Mouse (Mus musculus) fibroblast of lung, adult 2 months (primary cell): Measurements from ENCODE around the gene Dhx30.
A peak's percentile ranks its signal among the peaks of the same experiment; 100 is the strongest.
"Not testable (repeated sequence)": the region's sequence is repeated elsewhere in the genome, so short reads cannot be mapped to it uniquely, and the experiment has no call there.

Experiments used
- DNase-seq: peaks from one replicate; pipeline ENCODE4 v3.0.0-alpha.2; 2011; ENCODE audit warnings: low read depth

The Dhx30 gene

DNA sequence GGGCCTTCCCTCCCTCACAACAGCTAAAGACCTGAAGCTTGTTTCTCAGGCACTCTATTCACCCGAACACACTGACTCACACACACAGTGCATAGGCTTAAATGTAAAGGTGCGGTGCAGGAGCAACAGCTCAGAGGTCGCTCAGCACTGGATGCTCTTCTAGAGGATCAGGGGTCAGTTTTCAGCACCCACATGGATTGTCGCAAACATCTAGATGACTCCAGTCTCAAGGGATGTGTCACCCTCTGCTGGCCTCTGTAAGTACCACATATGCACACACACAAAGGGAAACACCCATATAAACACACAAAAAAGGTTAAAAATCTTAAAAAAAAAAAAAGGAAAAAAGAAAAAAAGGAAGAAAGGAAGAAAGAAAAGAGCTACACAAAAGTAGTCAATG lies 22.9 kb downstream of the Dhx30 start:
- no peak for DNase-seq

DNA sequence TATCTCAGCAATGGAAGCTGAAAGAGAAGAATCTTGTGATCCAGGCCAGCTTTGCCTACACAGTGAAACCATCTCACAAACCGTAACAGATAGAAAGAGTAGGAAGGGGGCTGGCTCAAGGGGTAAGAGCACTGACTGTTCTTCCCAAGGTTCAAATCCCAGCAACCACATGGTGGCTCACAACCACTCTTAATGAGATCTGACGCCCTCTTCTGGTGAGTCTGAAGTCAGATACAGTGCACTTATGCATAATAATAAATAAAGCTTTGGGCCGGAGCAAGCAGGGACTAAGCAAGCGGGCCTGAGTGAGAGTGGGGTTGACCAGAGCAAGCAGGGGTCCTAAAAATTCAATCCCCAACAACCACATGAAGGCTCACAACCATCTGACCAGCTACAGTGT lies 24.3 kb downstream of the Dhx30 start:
- no peak for DNase-seq

DNA sequence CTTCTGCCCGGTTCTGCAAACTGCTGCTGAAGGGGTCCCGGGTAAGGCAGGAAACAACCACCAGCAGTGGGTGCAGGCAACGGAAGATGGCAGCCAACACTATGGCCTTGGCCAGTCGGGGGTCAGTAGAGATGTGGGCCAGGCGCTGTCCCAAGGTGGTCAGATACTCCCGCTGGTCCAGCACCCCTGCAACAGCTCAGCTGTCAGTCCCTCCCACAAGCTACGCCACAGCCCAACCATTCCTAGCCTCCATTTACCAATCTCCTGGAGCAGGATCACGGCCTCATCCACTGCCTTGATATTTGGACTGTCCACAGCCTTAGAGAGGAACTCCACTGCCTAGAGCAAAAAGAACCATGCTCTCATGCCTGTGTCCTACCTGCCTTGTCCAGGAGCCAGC lies 31.9 kb downstream of the Dhx30 start:
- no peak for DNase-seq

DNA sequence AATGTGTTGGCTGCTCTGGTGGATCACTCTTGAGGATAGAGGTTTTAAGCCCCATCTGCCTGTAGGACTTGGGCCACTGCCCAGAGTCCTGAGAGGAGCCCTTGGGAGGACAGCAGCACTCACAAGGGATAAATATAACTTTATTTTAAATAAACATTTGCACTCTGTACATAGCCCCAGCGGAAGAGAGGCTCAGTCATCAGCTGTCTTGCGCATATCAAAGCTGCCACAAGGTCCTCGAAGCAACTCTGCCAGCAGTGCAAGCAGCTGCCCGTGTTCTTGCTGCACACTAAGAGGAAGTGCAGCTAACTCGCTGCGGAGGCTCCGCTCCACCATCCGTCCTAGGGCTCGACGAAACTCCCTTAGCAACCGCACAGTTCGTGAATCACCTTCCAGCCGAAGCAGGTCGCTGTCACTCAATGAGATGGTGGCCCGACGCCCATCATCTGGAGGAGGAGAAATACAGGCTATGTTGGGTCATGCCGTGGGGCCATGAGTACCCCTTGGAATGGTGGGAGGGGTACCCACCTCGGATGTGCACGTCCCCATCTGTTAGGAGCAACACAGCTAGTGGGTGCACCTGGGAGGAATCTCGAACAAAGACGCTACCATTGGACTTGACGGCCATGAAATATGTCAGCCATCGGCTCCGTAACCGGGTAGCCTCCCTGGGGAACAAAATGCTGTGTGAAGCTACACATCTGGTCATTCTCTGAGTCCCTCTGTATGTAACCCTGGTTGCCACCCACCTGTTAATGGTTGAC lies 33.2 kb downstream of the Dhx30 start:
- DNase-seq, result no peak

DNA sequence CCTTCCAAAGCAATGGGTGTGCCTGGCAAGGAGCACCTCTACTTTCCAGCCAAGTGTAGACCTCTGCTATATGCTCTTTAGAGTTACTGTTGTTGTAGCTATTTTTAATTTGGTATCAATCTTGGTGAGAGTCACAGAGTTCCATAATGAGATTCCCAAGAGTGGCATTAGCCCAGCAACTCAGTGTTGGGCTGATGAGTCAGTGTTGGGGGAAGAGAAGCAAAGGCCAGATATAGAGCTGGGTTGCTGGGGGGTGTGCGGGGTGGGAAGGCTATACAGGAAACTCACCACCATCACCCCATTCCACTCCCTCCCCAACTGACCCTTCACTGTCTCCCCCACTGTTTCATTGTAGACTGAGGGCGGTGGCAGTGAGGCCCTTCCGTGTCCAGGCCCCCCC lies 36.6 kb downstream of the Dhx30 start:
- no peak for DNase-seq

DNA sequence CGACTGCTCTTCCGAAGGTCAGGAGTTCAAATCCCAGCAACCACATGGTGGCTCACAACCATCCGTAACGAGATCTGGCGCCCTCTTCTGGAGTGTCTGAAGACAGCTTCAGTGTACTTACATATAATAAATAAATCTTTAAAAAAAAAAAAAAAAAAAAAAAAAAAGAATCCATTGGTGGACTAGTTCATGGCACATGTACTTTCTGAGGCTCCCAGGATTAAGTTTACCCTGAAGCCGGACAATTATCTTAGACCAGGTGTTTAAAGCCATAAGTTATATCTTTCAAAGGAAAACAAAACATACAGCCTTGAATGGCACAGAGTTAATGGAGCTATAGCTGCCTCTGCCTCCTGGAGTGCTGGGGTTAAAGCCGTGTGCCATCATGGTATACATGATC lies 41.2 kb downstream of the Dhx30 start:
- not testable (repeated sequence) for DNase-seq

DNA sequence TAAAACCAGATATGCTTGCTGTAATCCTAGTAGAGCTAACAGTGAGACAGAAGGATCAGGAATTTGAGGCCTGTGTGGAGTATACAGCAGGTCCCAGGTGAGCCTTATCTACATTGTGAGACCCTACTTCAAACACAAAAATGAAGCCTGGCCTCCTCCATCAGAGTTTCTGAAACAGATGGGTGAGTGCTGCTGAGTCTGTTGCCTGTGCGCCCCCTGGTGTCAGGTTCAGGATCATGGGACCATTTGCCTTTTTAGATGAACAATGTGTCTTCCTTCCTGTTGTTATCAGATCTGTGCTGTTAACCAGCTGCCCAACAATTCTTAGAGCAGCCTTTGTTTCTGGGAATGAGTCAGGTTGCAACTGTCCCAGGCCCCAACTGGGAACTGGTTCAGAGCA lies 45.8 kb downstream of the Dhx30 start:
- no peak for DNase-seq

DNA sequence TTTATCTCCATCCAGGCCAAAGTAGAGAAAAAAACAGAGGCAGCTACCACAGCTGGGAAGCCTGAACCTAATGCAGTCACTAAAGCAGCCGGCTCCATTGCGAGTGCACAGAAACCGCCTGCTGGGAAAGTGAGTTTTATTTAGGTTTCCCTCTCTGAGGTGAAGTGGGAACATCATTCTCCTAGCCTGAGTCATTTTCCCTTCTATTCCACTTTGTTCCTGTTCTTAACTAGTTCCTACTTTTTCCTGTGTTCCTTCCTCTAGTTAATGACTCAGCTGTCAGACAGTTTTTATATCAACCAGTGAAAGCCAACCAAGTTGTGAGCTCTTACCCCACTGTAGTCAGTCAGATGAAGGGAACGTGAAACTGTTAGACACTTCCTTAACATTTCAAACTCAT lies 46.6 kb downstream of the Dhx30 start:
- DNase-seq, result no peak

DNA sequence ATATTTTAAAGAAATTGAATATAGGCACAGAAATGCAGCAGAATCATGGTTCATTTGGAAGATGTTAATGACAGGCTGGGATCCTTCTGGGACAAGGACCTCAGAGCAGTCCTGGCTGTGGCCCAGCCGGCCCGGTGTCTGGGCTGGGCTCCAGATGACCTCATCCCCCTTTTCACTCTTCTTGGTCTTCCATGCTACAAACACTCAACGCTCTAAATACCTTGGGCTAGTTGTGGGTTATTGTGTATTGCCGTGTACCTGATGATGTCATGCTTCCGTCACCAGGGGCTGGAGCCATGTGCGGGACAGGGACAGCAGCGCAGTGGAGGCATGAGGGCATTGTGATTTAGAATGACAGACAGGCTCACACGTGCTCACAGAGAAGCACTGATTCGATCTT lies 47.3 kb downstream of the Dhx30 start:
- DNase-seq, result no peak

DNA sequence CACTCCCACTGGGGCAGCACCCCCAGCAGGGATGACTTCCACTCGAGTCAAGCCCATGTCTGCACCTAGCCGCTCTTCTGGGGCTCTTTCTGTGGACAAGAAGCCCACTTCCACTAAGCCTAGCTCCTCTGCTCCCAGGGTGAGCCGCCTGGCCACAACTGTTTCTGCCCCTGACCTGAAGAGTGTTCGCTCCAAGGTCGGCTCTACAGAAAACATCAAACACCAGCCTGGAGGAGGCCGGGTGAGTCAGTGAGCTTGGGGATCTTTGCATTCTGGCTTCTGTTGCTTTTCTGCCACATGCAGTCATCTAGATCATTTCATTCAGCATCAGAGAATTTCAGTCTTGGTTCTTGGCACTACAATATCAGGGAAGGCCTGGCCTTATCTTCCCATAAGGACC lies 48.9 kb downstream of the Dhx30 start:
- no peak for DNase-seq

DNA sequence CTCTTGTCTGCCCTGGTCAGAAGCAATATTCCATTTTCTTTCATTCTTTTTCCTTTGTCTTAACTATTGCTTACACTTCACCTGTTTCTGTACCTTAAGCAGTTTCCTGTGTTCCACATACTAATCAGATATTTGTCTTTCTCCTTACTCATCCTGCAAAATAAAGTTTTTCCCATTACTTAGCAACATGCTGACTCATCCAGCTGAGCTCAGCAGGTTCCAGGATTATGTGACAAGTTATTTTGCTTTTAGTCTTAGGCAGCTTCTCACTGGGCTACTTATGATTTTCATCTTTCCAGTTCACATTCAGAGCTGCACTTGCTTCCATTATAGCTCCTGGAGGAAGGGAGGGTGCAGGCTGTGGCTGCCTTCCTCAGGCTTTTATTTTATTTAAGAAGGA lies 53.0 kb downstream of the Dhx30 start:
- no peak for DNase-seq

DNA sequence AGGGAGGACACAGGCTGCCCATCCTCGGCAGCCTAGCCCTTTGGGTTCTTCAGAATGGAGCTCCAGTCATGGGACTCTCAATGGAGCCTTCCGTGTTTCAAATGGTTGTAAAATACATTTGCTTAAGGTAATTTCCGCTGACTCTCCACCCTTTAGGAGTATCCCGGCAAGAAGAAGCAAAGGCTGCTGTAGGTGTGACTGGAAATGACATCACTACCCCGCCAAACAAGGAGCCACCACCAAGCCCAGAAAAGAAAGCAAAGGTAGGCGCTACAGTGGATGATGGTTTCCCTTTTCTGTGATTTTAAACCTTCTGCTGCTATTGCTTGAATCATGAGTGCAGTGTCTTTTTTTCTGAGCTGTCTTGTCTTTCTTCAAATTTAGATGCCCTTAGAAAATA lies 54.8 kb downstream of the Dhx30 start:
- DNase-seq, result no peak

DNA sequence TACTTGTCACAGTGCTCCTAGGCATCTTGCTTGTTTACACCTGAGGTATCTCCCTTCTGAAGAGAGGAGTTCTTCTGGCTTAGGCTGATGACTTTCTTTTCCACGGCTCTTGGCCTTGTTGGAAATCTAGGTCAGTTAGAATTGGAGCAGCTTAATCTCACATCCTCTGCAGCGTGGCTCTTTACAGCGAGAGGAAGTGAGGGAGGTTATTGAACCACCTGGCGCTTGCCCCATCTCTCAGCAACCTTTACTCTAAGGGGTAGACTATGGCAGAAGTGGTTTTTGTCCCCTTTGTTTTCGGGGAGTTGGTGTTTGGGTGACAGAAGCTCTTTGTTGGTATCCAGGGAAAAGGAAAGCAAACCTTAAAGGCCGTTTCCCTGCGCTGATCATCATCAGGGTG lies 55.2 kb downstream of the Dhx30 start:
- DNase-seq, result no peak

DNA sequence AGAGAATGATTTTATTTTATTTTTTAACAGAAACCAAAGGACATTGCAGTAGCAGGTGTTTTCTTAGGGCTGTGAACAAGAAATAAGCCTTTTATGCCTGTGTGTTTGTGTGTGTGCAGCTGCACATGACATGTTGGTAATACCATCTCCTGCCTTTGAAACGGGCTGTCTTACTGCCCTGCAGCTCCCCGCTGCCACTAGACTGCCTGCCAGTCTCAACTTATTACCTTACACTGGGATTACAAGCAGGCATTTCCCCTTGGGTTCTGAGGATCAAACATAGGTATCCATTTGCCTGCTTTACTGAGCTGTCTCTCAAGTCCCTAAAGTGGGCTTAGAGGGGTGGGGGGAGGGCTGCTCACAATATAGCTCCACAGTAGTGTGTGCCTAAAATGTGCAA lies 56.9 kb downstream of the Dhx30 start:
- no peak for DNase-seq

DNA sequence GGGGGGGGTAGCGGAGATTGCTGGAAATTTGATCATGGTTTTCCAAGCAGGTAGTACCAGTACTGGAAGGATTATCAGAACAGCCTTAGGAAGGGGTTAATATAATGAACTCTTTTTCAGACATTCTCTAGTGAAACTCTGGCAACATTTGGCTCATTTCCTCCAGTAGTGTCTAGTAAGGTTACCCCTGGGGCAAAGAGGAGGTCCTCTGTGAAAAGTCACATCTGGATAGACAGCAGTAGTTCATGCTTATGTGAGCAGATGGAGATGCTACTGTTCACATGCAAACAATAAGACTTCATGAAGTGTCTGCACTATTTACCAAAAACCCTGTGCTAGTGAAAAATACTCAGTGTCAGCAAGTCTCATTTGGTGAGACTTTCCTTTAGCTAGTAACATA lies 60.4 kb downstream of the Dhx30 start:
- DNase-seq, result no peak

DNA sequence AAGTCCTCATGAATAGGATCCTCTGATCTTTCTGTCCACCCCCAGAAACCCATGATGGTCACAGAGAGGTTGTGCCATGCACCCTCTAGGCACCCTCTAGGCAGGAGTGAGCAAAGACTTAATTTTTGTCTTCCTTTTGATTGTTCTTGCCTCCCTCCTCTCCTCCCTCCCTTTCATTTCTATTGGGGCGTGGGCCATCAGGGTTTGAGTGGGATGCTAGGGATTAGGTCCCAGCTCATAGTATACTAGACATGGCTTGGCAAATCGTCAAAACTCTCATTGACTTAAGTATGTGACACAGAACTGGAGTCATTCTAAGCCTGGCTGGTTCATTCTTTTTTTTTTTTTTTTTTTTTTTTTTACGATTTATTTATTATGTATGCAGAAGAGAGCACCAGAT lies 62.8 kb downstream of the Dhx30 start:
- DNase-seq, result no peak

DNA sequence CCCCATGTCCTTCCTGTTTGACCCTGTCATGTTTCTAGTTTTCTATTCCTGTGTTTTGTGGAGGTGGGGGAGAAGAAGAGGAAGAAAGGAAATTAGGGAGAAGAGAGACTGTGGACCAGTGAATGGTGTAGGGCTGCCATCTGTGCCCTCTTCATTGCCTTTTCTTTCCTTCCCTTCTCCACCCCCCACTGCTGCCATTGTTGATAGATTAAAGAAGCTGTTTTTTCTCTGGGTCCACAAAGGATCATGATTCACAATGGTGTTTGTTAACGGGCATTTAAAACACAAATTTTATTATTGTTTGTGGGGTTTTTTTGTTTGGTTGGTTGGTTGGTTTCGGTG lies 63.6 kb downstream of the Dhx30 start:
- DNase-seq, result no peak

DNA sequence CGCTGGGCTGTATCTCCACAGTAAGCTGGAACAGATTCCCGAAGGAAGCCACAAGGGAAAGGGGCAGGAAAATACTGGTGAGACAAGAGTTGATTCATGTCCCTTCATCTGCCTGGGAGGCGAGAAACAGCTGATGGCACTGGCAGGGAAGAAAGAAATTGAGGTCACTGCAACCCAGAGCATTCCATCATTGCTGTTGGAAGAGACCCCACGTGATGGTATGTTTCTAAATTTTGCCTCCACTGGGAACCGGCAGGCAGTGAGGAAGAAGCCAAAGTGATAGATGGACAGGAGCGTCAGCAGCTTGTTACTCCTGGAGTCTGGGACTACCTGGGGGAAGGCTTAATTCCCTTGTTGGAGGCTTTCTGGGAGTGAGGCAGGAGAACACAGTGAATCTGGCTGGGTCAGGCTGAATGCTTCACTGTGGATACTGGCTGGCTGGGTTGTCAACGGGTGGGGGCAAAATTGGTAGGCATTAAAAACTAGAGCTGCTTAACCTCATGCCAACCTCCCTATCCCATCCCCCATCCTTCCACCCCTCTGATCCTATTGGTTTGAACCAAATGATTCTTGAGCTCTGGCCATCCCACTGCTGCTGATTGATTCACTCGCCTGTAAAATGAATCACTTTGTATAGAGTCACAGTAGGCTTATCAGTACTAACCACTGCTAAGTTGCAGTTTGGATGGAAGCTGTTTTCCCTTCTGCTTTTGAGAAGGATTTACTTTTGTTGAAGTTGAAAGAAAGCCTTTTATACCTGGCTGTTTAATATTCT lies 64.1 kb downstream of the Dhx30 start:
- DNase-seq, result peak; percentile 80

DNA sequence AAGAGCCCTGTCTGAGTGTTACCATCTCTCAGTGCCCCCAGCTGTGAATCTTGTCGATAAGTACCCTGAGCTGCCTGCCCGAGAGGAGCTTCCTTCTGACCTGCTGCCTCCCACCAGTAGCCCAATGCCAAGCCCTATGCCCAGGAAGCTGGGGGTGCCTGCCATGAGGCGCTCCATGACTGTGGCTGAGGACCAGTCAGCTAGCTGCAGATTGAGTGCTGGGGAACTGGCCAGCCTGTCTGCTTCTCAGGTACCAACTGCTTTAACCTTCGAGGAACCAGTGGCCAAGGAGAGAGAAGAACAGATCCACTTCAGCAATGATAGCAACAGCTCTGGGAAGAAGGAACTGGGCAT lies 64.7 kb downstream of the Dhx30 start:
- no peak for DNase-seq

DNA sequence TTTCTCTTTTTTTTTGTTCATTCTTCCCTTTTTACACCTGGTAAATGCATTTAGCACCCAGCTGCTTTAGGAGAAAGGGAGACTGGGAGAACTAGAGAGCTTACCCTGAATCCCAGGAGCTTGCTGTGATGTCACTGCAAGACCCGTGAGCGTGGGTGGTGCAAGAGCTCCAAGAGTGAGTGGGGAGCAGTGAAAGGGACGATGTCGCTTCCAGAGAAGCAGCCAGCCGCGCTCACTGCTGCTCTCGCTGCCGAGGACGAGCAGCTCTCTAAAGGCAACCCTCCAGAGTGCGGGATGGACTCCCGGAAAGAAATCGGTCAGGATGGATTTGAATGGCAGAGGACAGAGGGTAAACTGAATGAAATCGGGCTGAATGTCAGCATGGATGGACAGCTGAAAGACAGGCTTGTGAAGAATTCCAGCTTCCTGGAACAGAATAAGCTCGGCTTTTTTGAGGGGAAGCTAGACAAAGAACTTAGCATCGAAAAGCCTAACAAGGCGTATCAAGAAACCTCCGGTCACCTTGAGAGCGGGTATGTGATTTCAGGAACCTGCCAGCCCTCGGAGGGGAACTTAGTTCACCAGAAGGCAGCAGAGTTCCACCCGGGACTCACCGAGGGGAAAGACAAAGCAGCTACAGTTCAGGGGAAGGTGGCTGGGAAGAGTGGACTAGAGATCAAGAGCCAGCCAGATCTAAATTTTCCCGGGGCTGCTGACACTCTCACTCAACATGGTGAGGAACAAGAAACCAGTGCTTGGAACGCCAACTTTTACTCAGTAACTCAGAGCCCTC lies 65.6 kb downstream of the Dhx30 start:
- no peak for DNase-seq

DNA sequence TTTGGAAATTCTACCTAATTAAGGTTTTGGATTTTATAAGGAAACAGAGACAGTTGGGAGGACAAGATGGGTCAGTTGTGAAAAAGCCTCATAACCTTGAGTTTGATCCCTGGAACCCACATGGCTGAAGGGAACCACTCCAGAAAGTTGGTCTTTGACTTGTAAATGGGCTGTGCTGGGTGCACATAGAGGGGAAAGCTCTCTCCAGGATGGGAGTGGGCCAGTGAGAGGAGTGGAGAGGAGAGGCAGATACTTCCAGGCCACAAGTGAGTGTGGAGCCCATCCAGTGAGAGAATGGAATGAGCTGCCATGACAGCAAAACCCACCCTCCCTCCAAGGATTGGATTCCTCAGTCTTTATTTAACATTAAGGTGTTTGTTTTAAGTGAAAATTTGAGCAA lies 66.4 kb downstream of the Dhx30 start:
- DNase-seq, result no peak

DNA sequence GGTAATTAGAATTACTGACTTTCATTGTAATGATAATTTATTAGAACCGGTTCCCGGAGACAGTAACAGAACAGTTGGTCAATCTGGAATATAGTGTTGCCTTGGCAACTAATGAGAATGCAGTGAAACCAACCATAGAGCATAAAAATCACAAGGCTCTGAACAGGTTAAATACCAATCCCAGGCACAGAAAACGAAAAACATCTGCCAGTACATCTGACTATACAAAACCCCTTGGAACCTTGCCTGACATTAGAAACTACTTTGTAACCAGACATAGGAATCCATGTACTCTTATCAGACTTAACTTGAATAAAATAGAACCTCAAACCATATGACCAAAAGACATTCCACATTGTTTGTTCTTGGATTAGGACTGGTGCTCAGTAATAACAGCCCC lies 69.8 kb downstream of the Dhx30 start:
- no peak for DNase-seq

DNA sequence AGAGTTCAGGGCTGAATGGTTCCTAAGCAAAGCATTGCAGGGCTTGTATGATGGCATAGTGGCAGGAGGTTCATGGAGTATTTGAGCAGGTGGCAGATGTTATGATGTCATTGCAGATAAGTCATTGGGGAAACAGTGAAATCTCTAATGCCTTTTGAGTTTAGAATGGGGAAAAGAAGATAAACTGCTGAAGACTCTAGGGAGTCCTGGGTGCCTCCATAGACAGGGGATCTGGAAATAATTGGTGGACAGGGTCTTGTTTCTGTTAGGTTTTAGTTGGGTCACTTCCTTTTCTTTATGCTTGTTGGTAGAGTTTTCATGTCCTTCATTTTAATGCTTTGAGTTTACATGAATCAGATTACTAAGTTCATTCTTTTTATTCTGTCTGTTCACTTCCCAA lies 70.4 kb downstream of the Dhx30 start:
- no peak for DNase-seq
